Mouse (Mus musculus) heart, postnatal 36 days (tissue): ENCODE data around the gene B230219D22Rik. TPM values are rescaled to one million over a fixed set of nuclear protein-coding genes. Genes with fewer than 3 reads are reported as not detected.

Experiments
- DNase-seq, 2 experiments: peaks; one replicate each; pipeline ENCODE4 v3.0.0; 2021 to 2022
- intact Hi-C: fragments of 180-260 bp; cut with DNase I; formaldehyde crosslinking; loops from one replicate; pipeline ENCODE4 v1.15.1; 2025
- total RNA-seq, 2 experiments: library from RNA; stranded (reverse); gene quantifications; 2 replicates each; pipeline ENCODE4 v1.2.3; 2021

The B230219D22Rik gene
- total RNA-seq, 2 experiments from 2014 or later, result 39.6 to 45.0 TPM

DNA sequence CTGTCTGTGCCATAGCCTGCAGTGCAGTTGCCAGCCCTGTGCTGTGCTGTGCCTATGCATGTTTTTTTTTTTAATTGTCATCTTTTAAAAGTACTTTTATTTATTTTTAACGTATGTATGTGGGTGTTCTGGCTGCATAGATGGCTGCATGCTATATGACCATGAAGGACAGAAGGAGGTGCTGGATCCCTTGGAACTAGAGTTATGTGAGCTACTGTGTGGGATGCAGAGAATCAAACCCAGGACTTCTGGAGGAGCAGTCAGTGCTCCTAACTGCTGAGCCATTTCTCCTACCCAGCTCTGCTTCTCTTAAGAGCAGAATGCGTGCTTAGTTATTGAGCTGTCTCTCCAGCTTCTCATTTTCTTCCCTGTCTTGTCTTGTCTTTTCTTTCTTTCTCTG lies 29.1 kb downstream of the B230219D22Rik start:
- no peak for DNase-seq
- intact Hi-C loops, result loop anchor here (10.0 kb wide), 1 partner anchor 433 kb away; no protein-coding TSS in a partner anchor

DNA sequence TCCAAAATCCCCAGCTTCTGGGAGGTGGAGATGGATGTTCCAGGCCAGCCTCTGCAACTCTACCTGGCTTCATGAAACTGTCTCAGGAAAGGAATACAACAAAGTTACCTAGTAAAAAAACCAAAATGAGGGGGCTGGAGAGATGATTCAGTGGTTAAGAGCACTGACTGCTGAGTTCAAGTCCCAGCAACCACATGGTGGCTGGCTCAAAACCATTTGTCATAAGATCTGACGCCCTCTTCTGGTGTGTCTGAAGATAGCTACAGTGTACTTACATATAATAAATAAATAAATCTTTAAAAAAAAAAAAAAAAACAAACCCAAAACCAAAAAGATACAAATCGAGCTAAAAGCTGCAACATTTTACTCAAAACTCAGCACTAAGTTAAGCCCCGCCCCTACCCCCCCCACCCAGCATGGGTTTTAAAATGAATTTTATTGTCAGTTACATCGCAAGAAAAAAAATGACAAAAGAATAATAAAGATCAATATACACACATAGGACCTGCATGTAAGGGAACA lies 33.7 kb downstream of the B230219D22Rik start:
- intact Hi-C loops, result loop anchor here (1.0 to 10.0 kb wide), 4 partner anchors 11 to 428 kb away; partner anchors contain the start of gene B230219D22Rik
- DNase-seq, result no peak

DNA sequence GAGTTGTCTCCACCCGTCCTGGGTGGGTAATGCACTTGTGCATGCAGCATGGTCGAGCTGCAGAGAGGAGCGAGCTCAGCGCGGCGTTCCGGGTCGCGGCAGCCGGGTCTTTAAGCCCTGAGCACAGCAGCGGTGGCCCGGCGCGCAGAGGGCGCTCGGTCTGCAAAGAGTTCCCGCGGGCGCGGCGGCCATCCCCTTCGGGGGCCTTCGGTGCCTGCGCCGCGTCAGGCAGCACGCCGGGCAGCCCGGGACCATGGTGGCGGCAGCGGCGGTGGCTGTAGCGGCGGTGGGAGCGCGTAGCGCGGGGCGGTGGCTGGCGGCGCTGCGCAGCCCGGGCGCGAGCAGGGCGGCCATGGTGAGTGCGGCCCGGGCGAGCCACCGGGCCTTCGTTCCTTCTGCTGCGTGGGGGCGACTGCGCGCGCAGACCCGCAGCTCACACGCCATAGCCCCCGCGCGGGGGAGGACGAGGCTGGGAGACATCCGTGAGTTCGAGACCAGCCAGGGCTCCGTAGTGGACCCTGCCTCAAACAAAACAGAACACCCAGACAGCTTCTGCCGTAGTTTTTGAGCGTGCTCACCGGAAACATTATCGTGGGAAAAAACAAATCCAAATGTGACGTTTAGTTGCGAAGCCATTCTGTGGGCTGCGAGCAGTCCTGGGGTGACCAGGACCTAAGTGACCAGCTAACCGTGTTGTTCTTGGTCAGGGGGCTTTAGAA lies 34.4 kb downstream of the B230219D22Rik start, which contains the start of gene Pcbd2:
Gene Pcbd2, plus strand, starts transcription at position 249 of the 719 bp plus-strand sequence.
- intact Hi-C loops, result loop anchor here (1.0 to 10.0 kb wide), 4 partner anchors 12 to 428 kb away; partner anchors contain the start of gene B230219D22Rik
- peak; percentile 87 to 90 for DNase-seq

DNA sequence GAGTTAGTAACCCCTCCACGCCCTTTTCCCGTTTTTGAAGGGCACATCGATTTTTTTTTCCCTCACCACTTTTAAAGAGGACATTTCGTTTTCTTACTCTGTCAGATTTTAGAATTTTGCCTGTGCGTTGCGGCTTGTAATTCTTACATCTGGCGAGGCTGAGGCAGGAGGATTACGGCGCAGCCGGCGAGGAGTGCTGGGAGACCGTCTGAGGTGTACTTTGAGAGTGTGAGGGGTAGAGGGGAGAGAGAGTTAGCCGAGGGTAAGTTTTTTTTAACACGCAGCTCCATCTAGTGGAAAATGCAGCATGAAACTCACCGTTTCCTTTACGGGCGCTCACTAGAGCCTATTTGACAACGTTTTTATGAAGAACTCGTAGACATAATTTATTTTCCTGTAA lies 34.9 kb downstream of the B230219D22Rik start:
- intact Hi-C loops, result loop anchor here (1.0 to 10.0 kb wide), 5 partner anchors 13 to 427 kb away; partner anchors contain the start of gene B230219D22Rik
- peak; percentile 71 to 78 for DNase-seq

DNA sequence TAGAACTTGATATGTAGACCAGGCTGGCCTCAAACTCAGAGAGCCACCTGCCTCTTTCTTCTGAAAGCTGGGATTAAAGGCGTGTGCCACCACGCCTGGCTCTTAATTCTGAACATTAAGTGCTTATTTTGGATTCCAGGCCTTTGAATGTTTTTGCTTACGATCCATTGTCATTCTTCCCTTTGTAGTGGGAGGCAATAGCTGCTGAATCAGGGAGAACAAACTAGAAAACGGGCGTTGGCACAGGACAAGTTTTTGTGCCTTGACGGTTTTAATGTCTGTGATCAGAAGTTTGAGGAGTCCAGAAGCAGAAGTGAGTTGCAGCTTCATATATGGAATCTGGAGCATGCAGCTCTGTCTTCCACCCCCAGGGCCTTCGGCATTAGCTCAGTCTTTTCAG lies 37.8 kb downstream of the B230219D22Rik start:
- intact Hi-C loops, result no loop called here
- DNase-seq, result no peak

DNA sequence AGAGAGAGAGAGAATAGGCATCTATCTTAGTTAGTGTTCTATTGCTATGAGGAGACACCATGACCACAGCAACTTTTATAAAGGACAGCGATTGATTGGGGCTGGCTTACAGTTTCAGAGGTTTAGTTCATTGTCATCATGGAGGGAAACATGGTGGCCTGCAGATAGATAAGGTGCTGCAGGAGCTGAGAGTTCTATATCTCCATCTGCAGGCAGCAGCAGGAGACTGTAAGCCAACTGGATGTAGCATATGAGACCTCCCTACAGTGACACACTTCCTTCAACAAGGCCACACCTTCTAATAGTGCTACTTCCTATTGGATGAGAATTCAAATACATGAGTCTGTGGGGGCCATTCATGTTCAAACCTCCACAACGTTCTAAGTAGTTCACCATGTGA lies 39.2 kb downstream of the B230219D22Rik start:
- DNase-seq, result no peak
- intact Hi-C loops, result no loop called here

DNA sequence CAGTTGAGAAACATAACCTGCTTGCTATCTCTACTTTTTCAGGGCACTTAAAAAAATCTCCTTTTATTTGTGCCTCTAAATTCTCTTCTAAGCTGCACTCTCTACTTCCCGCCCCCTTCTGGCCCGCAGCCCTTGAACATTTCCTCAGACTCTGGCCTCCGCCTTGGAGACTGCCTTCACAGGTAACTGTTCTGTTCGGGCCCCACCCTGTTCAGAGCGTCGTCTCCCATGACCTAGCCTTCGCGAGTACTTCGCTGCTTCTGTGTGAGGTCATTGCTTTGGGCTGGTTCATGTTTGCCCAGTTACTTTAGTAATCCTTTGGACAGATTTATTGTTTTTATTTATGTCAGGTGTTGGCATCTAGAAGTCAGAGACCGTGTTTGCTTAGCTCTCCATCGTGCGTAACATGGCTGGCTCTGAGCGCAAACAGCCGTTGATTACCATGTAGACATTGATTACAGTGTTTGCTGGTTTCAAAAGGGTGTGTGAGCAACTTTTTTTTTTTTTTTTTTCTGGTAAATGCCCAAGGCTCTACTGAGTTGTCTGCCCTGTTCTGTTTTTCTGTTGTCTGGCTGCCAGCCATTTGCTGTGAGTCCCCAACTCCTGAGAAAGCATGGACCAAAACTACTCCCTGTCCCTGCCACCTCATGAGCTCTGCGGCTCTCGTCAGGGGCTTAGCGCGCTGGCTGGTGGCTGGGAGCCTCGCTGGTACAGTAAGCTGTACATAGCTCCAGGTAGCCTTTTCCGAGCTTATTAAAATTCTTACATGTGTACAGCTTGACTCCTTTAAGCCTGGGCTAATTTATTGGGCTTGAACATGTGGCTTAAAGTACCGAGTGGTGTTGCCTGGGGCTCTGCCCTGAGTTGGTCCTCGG lies 40.9 kb downstream of the B230219D22Rik start:
- no peak for DNase-seq
- intact Hi-C loops, result no loop called here

DNA sequence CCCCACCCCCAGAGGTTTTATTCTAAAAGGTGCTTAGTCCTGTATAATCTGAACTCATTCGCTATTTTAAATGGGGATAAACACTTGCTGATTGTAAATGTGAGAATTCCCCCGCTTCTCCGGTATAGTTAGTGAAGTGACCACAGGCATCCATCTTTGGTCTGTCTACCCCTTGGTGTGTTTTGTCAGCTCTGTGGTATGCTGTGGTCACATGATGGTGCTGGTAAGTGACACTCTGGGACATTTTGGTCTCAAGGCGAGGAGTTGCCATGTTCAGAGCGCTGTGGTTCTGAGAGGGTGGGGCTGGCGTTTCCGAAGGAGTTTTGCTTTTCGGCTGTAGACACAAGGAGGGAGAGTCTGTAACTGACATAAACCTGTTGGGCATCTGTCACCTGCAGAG lies 45.0 kb downstream of the B230219D22Rik start:
- no peak for DNase-seq
- intact Hi-C loops, result no loop called here

DNA sequence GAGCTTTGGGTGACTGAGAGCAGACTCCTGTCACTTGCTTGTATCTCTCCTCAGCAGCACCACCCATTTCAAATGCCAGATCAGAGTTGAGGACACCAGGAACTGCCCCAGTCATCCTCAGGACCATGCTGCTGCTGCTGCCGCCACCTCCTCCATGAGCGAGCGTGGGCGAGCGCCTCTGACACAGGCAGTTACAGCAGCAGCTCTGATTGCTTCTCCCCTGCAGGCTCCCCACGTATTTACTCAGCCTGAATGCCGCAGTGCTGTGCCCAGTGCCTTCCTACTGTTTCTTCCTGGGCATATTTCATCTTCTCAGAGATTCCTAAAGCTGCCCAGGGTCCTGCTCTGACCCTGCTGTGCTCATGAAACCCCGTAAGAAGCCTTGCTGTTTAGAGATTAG lies 49.4 kb downstream of the B230219D22Rik start:
- intact Hi-C loops, result no loop called here
- no peak for DNase-seq

Other genes starting within 250 kb of the B230219D22Rik start
- gene Grk6, start 248.1 kb upstream of the B230219D22Rik start, total RNA-seq, result 10 to 100 TPM; 17.6 to 18.1 TPM
- under 1 TPM; 0.58 to 0.70 TPM for gene Prr7, start 228.9 kb upstream of the B230219D22Rik start, total RNA-seq
- gene Dbn1, start 205.0 kb upstream of the B230219D22Rik start, total RNA-seq, result 1 to 10 TPM; 9.4 to 9.6 TPM
- gene Pdlim7, start 179.4 kb upstream of the B230219D22Rik start, total RNA-seq, result 10 to 100 TPM; 49.3 to 49.9 TPM
- gene Dok3, start 163.8 kb upstream of the B230219D22Rik start, total RNA-seq, result 1 to 10 TPM; 2.2 to 2.7 TPM
- 10 to 100 TPM; 14.4 to 14.7 TPM for gene Ddx41, start 156.5 kb upstream of the B230219D22Rik start, total RNA-seq
- 10 to 100 TPM; 13.7 to 18.1 TPM for gene Fam193b, start 122.0 kb upstream of the B230219D22Rik start, total RNA-seq
- 10 to 100 TPM; 85.3 to 86.2 TPM for gene Tmed9, start 119.4 kb upstream of the B230219D22Rik start, total RNA-seq
- gene B4galt7, start 93.2 kb upstream of the B230219D22Rik start, total RNA-seq, result 1 to 10 TPM; 9.0 to 9.7 TPM
- 10 to 100 TPM; 12.5 TPM for gene Caml, start 70.1 kb upstream of the B230219D22Rik start, total RNA-seq
- gene Ddx46, start 58.1 kb upstream of the B230219D22Rik start, total RNA-seq, result 10 to 100 TPM; 21.4 to 23.2 TPM
- 10 to 100 TPM; 42.6 to 45.8 TPM for gene Txndc15, start 21.5 kb downstream of the B230219D22Rik start, total RNA-seq
- gene Pcbd2, start 34.2 kb downstream of the B230219D22Rik start, total RNA-seq, result 10 to 100 TPM; 45.2 to 49.6 TPM
- not detected for gene Catsper3, start 91.4 kb downstream of the B230219D22Rik start, total RNA-seq
- gene Pitx1, start 143.1 kb downstream of the B230219D22Rik start, total RNA-seq, result not detected